ENCODE assay signal across 12 mouse cellular contexts in the genomic region with DNA sequence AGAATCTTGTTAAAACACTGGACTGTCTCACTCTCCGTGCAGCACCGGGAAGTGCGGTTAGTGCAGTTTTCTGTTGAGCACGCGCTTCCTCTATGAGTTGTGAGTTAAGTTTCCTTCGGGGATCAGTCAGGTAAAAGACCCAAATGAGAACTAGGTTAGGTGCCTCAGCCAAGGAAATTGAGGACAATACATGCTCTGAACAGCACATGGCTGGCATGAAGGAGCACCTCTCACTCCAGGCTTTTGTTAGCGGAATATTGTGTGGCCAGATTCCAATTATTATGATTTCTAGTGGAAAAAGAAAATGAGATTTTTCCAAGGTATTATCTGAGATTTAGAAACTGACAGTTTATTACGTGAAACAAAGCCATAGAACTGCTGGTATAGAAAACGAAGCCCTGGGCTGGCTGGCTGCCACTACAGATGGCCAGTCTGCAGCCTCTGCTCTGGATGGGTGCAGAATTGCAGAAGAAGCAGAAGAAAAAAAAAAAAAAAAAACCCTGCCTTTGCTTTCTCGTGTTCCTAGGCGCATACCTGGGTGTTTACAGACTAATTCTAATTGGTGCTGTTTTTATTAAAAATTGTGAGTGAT.
DNase-seq lines count a peak whose midpoint lies in the region; ATAC-seq and TF ChIP-seq lines count a peak whose summit lies in the region.
"Had no signal": no experiment of that assay in that cellular context is flagged by ENCODE, and none has a peak within 500 bp of the region (broad histone marks: within the 10 kb centered on the region; RNA-seq: fewer than 3 reads in every experiment).

No protein-coding gene starts in this region.

- WGBS in hindbrain, embryonic 15.5 days, result 59% methylated on average over 11 of the region's 11 CpGs
- 88% methylated on average over 11 of the region's 11 CpGs for WGBS in hindbrain, embryonic 11.5 days
- 53% methylated on average over 11 of the region's 11 CpGs for WGBS in hindbrain, postnatal 0 days
- 87% methylated on average over 11 of the region's 11 CpGs for WGBS in heart, embryonic 10.5 days
- 77% methylated on average over 11 of the region's 11 CpGs for WGBS in heart, adult 2 months

- no peaks in the 10 kb centered on the region for H3K36me3 ChIP-seq in hindbrain, embryonic 15.5 days
- no peaks in the 10 kb centered on the region for H3K36me3 ChIP-seq in hindbrain, embryonic 11.5 days (ENCODE audit: control insufficient read depth, insufficient read depth, low read length)
- no peaks in the 10 kb centered on the region for H3K36me3 ChIP-seq in hindbrain, postnatal 0 days (ENCODE audit: insufficient read depth, low read length)
- H3K36me3 ChIP-seq in heart, embryonic 10.5 days, result no peaks in the 10 kb centered on the region
- no peaks in the 10 kb centered on the region for H3K36me3 ChIP-seq in heart, adult 2 months (ENCODE audit: control insufficient read depth, insufficient read depth, low read length)
- H3K36me3 ChIP-seq: stomach, embryonic 15.5 days had no signal

- H3K9ac ChIP-seq in hindbrain, embryonic 15.5 days, result no peak overlapping the region
- no peak overlapping the region for H3K9ac ChIP-seq in hindbrain, embryonic 11.5 days (ENCODE audit: low read depth, low read length)
- H3K9ac ChIP-seq in hindbrain, postnatal 0 days (replicated peaks; ENCODE audit: low read length), result no peak overlapping the region
- H3K9ac ChIP-seq in heart, adult 2 months (ENCODE audit: low read depth, low read length), result no peak overlapping the region
- H3K9ac ChIP-seq: liver, embryonic 15.5 days; neural tube, embryonic 15.5 days; stomach, embryonic 15.5 days had no signal

- no peak for DNase-seq in hindbrain, embryonic 11.5 days (ENCODE audit: low spot score)
- DNase-seq in brain, adult 2 months (ENCODE audit: low read depth, low spot score), result peak; percentile 59
- peak; percentile 57 for DNase-seq in cerebellum, adult 9-10 months
- peak; percentile 63 for DNase-seq in hindbrain, postnatal 0 days (ENCODE audit: low spot score)
- DNase-seq in heart, embryonic 10.5 days (ENCODE audit: low spot score), result no peak
- no peak for DNase-seq in heart, adult 2 months
- no peak for DNase-seq in c-Kit-positive CD71-positive TER-119-positive erythroid progenitor cells, embryonic 14.5 days (ENCODE audit: low spot score)
- DNase-seq: kidney, adult 11 months had no signal

- H3K4me3 ChIP-seq in hindbrain, embryonic 15.5 days, result no peak overlapping the region
- H3K4me3 ChIP-seq in hindbrain, embryonic 11.5 days (ENCODE audit: low read depth, low read length), result no peak overlapping the region
- no peak overlapping the region for H3K4me3 ChIP-seq in hindbrain, postnatal 0 days (ENCODE audit: low read length)
- H3K4me3 ChIP-seq in heart, embryonic 10.5 days, result no peak overlapping the region
- H3K4me3 ChIP-seq in heart, adult 2 months, result no peak overlapping the region
- H3K4me3 ChIP-seq: liver, embryonic 15.5 days; neural tube, embryonic 15.5 days; stomach, embryonic 15.5 days had no signal

- H3K9me3 ChIP-seq in hindbrain, embryonic 15.5 days, result no peaks in the 10 kb centered on the region
- no peaks in the 10 kb centered on the region for H3K9me3 ChIP-seq in hindbrain, embryonic 11.5 days (ENCODE audit: control insufficient read depth, low read length)
- H3K9me3 ChIP-seq in hindbrain, postnatal 0 days (ENCODE audit: low read length), result no peaks in the 10 kb centered on the region
- H3K9me3 ChIP-seq in heart, embryonic 10.5 days, result no peaks in the 10 kb centered on the region
- H3K9me3 ChIP-seq: liver, embryonic 15.5 days; neural tube, embryonic 15.5 days; stomach, embryonic 15.5 days had no signal

- no peaks in the 10 kb centered on the region for H3K79me2 ChIP-seq in heart, adult 2 months (replicated peaks; ENCODE audit: control insufficient read depth, insufficient read depth, low read length)

- no peaks in the 10 kb centered on the region for H3K27me3 ChIP-seq in hindbrain, embryonic 15.5 days
- no peaks in the 10 kb centered on the region for H3K27me3 ChIP-seq in hindbrain, embryonic 11.5 days (ENCODE audit: control insufficient read depth, insufficient read depth, low read length)
- no peaks in the 10 kb centered on the region for H3K27me3 ChIP-seq in hindbrain, postnatal 0 days (ENCODE audit: insufficient read depth, low read length)
- no peaks in the 10 kb centered on the region for H3K27me3 ChIP-seq in heart, embryonic 10.5 days (ENCODE audit: insufficient read depth, poor library complexity, severe bottlenecking)
- no peaks in the 10 kb centered on the region for H3K27me3 ChIP-seq in heart, adult 2 months (ENCODE audit: control insufficient read depth, insufficient read depth, low read length)
- H3K27me3 ChIP-seq: liver, embryonic 15.5 days; neural tube, embryonic 15.5 days; stomach, embryonic 15.5 days had no signal

- H3K27ac ChIP-seq in hindbrain, embryonic 15.5 days (replicated peaks), result no peak overlapping the region
- H3K27ac ChIP-seq in hindbrain, embryonic 11.5 days (ENCODE audit: low read depth, low read length), result no peak overlapping the region
- no peak overlapping the region for H3K27ac ChIP-seq in hindbrain, postnatal 0 days
- no peak overlapping the region for H3K27ac ChIP-seq in heart, embryonic 10.5 days
- no peak overlapping the region for H3K27ac ChIP-seq in heart, adult 2 months
- H3K27ac ChIP-seq: liver, embryonic 15.5 days; neural tube, embryonic 15.5 days; stomach, embryonic 15.5 days had no signal

- ATAC-seq in hindbrain, embryonic 15.5 days (ENCODE audit: low FRiP score, low read depth), result peak; percentile 71; the same call in 1 of the 2 replicates
- no peak for ATAC-seq in hindbrain, embryonic 11.5 days (ENCODE audit: low FRiP score)
- no peak for ATAC-seq in hindbrain, postnatal 0 days

- H3K4me2 ChIP-seq in hindbrain, embryonic 15.5 days, result no peak overlapping the region
- H3K4me2 ChIP-seq in hindbrain, embryonic 11.5 days (replicated peaks; ENCODE audit: low read depth, low read length), result no peak overlapping the region
- peak overlapping the region; percentile 22 for H3K4me2 ChIP-seq in hindbrain, postnatal 0 days (ENCODE audit: low read depth, low read length)
- H3K4me2 ChIP-seq: liver, embryonic 15.5 days; neural tube, embryonic 15.5 days; stomach, embryonic 15.5 days had no signal

- no peak for TF ChIP-seq EP300 in heart, adult 2 months (IDR thresholded peaks at IDR 0.05; ENCODE audit: insufficient read depth, low read depth, low read length)

- no peak for TF ChIP-seq POLR2A in heart, adult 2 months (IDR thresholded peaks at IDR 0.05; ENCODE audit: insufficient read depth, low read depth, low read length)

- no peak for TF ChIP-seq CTCF in hindbrain, postnatal 0 days (IDR thresholded peaks at IDR 0.05; ENCODE audit: low read depth)
- no peak for TF ChIP-seq CTCF in heart, adult 2 months (IDR thresholded peaks at IDR 0.05)

- H3K4me1 ChIP-seq in hindbrain, embryonic 15.5 days (replicated peaks), result 0 out of 2 replicates have a peak, but pooled peaks cover 3% of the 10 kb centered on the region
- no peaks in the 10 kb centered on the region for H3K4me1 ChIP-seq in hindbrain, embryonic 11.5 days (replicated peaks; ENCODE audit: control insufficient read depth, insufficient read depth, low read length)
- H3K4me1 ChIP-seq in hindbrain, postnatal 0 days (ENCODE audit: insufficient read depth, low read length), result no peaks in the 10 kb centered on the region
- H3K4me1 ChIP-seq in heart, embryonic 10.5 days, result no peaks in the 10 kb centered on the region
- no peaks in the 10 kb centered on the region for H3K4me1 ChIP-seq in heart, adult 2 months (ENCODE audit: control insufficient read depth, insufficient read depth, low read length)
- H3K4me1 ChIP-seq: liver, embryonic 15.5 days; stomach, embryonic 15.5 days had no signal

- intact Hi-C loops in heart, adult 2 months (cut with DNase I), result no loop called here

Comparison
In these comparisons a context has a peak if more than half of its experiments do, and no peak if none do; other contexts are left out.
1. DNase-seq: peak in brain, adult 2 months (single experiment), cerebellum, adult 9-10 months (single experiment) and hindbrain, postnatal 0 days (single experiment); none in hindbrain, embryonic 11.5 days (single experiment), heart, embryonic 10.5 days (single experiment), heart, adult 2 months (0 of 2) and c-Kit-positive CD71-positive TER-119-positive erythroid progenitor cells, embryonic 14.5 days (single experiment).